In genomic region chr14:24631994-24632393, GRCm38 (mm10) we compare ENCODE assay signal across 17 mouse cellular contexts.
"Had no signal": no experiment of that assay in that cellular context is flagged by ENCODE, and none has a peak within 500 bp of the region (broad histone marks: within the 10 kb centered on the region; RNA-seq: fewer than 3 reads in every experiment).

No protein-coding gene starts in this region.

- H3K27ac ChIP-seq: midbrain, embryonic 10.5 days; midbrain, embryonic 12.5 days; neural tube, embryonic 13.5 days; neural tube, embryonic 15.5 days had no signal

- DNase-seq: lung, embryonic 14.5 days; lung, postnatal 10 days; lung, postnatal 4 days; midbrain, embryonic 14.5 days; retina, postnatal 1 day; right cerebral cortex, adult 18-20 months; right cerebral cortex, postnatal 25 days; right cerebral cortex, postnatal 4 days; spleen, adult 18-20 months; thymus, adult 18-20 months; thymus, postnatal 14 days; thymus, postnatal 36 days had no signal

- H3K4me1 ChIP-seq: midbrain, embryonic 12.5 days had no signal

- H3K27me3 ChIP-seq: midbrain, embryonic 12.5 days; neural tube, embryonic 13.5 days; neural tube, embryonic 15.5 days had no signal

- H3K4me3 ChIP-seq: midbrain, embryonic 10.5 days; midbrain, embryonic 12.5 days; myocyte; neural tube, embryonic 13.5 days; neural tube, embryonic 15.5 days had no signal
